Mouse (Mus musculus) cerebellum, postnatal 25 days (tissue): ENCODE data around the gene L2hgdh.

Source experiments
- DNase-seq, 2 experiments: peaks; one replicate each; pipeline ENCODE4 v3.0.0; 2021; ENCODE audit warnings: mixed read lengths in 2 of 2

Gene L2hgdh

DNA sequence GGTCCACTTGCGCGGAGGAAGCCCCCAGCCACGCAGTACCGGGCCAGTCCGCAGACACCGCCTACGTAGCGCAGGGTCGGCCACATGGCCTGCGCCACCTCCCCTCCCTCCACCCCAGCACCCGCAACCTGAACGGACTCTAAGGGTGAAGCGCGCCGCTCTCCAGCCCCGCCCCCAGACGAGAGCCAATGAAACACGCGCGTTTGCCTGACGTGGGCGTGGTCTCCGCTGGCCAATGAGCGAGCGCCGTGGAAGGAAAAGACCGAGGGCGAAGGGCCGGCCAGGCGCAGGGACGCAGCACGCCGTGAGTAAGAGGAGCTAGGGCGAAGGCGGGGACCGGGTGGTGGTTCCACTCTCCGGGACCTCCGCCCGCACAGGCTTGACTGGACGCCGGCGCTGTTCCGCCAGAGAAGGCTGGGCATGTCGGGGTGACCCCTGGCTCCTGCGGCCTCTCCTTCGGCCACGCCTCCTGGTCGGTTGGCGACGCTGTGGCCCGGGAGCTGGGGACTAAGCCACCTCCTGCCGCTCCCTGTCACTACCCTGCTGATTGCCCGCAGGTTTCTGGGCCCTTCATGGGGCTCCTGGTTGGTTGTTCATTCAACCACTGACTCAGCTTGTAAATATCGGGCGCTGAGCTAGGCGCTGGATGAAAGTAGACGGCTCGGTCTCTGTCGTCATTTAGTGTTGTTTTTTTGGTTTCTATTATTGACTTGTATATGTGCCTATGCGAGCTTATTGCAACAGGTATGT is at the start of gene L2hgdh, which contains the start of gene Atp5s:
Gene L2hgdh, minus strand, starts transcription at position 163 of the 750 bp plus-strand sequence.
Gene Atp5s, plus strand, starts transcription at position 240 of the 750 bp plus-strand sequence.
- DNase-seq, result peak; percentile 97 to 98

DNA sequence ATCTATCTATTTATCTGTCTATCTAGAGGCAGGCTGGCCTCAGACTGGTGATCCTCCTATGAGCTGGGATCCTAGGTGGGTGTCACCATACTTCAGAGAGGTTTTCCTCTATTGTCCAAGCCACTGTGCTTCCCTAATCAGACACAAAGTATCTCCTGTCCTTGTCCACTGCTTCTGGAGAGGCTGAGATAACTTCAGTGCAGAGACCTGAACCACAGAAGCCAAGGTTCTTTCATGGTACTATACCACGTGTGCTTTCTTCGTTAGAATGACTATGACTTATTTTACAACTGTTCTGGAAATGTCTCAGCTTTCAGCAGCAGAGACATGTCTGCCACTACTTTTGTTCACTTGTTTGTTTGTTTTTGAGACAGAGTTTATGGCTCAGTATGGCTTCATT is 44.2 kb upstream of the L2hgdh start:
- DNase-seq, result no peak

DNA sequence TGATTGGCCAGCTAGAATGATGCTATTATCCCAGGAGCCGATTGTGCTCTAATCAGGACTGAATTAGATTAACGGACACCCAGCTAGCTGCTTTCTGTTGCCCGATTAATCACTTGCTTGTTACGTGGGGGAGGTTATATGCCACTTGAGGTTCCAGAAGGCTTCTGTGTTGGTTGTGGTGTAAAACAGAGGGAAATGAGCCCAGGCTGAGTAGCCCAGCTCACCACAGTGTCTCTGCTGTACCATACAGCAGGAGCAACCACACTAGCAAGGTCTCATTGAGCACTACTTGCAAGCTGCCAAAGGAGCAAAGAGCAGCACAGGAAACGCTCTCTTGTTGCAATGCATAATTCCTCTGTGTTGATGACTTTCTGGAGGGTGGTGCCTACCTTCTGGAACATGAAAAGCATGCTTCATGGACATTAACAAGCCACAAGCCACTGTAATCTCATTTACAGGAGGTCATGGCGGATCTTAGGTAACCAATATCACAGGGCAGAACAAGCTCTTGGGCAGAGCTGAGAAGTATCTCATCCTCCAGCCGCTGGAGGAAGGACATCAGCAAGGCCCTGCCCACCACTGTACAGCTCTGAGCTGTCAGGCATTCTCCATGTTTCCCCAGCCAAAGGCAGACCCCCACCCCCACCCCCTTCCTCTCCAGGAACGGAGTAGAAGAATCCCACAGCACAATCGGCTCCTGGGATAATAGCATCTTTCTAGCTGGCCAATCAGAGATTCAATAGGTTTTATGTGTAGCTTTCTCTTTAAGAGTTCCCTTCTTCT is 43.0 kb upstream of the L2hgdh start:
- no peak for DNase-seq

DNA sequence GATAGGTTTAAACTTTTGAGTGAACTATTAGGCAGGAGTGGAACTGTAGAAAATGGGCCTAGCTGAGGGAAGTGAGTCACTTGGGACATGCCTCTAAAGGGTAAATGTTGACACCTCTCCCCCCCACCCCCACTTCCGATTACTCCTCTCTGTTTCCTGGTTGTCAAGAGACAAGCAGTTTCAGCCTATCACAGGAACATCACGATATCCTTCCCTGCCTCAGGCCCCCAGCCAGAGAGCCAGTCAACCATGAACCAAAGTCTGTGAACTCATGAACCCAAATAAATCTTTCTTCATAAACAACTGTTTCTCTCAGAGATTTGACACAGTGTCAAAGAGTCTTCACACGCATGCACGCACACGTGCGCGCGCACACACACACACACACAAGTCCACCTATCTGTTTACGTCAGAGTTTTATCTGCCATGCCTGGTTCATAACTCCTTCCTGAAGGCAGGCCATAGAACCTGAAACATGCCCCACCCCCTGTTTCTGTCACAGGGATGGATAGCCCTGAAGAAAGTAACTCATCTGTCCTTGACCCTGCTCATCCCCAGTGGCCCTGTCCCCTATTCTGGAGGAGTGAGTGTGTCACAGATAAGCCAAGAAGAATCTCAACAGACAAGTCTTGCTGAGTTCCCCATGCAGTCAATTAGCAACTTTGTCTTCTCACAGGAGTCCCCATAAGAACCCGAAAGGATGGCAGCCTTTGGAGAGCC is 41.7 kb upstream of the L2hgdh start:
- no peak for DNase-seq

DNA sequence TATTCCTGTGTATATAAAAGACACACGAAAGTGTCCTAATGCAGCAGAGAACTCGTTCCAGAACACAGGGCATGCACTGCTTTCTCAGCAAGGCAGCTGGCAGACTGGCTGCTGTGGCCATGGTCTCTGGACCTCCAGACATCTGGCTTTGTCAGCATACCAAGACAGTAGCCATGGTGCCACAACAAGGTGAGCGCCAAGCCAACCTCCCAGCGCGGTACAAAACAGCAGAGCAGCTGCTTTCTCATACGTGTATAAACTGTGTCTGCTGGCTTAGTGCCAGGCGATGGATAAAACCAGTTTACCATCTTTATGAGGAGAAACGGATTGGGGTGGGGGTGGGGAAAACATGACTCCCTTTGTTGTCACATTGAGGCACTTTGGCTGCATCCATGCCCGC is 40.9 kb upstream of the L2hgdh start:
- DNase-seq, result no peak

DNA sequence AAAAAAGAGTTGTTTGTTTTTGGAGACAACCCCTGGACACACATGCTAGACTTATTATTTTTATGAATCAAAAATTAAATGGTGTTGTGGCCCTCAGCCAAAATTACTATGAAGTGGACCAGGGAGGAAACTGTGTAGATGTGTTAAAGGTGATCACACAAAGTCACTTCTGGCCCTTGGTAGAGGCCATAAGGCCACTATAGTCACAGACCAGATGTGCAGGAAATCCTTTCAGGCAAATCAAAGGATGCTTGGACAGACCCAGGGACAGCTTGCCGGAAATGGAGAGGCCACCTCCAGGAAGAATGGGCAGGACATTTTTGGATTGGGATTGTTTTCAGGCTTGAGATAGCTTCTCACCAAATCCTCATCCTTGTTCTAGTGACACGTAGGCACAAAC is 36.9 kb upstream of the L2hgdh start:
- no peak for DNase-seq

DNA sequence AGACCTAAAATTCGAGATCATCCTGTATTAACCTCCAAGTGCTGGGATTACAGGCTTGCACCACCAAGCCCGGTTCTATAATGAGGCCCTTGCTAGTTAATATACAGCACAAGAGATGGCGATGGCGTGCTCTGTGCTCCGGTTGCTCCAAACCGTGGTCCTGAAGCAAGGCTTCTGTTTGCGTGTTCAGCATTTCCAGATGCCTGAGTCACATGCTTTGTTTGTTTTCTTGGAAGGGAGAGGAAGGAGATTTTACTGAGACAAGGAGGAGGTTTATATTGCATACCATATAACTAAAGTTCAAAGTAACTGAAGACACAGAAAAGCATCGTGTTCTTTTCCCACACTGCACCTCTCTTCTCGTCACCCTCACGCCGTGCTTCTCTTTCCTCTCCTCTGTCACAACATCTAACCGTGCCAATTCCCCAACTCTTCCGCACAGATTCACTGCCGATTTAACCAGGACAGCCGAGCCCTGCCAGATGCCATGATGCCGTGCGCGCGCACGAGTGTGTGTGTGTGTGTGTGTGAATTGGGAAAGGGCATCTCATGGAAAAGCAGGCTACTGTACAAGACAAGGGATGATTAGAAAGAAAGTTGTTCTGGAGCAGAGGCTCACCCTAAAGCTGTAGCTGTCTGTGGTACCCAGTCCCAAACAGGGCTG is 36.2 kb upstream of the L2hgdh start:
- no peak for DNase-seq

DNA sequence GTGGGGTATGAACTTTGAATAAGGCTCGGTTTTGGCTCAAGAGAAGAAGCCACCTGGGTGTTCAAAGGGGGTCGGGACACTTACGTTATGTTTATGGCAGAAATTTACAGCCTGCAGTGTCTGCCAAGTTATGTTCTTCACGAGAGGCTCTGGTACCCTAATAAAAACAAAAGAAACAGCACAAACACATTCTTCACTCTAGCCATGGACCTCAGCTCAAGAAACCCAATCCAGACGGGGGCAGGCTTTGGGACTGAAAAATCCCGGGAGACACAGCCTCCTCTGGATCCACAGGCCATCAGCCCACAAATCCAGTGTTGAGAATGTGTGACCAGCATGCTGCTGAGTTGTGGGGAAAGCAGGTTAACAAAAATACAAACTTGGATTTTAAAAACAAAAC is 35.3 kb upstream of the L2hgdh start:
- no peak for DNase-seq

DNA sequence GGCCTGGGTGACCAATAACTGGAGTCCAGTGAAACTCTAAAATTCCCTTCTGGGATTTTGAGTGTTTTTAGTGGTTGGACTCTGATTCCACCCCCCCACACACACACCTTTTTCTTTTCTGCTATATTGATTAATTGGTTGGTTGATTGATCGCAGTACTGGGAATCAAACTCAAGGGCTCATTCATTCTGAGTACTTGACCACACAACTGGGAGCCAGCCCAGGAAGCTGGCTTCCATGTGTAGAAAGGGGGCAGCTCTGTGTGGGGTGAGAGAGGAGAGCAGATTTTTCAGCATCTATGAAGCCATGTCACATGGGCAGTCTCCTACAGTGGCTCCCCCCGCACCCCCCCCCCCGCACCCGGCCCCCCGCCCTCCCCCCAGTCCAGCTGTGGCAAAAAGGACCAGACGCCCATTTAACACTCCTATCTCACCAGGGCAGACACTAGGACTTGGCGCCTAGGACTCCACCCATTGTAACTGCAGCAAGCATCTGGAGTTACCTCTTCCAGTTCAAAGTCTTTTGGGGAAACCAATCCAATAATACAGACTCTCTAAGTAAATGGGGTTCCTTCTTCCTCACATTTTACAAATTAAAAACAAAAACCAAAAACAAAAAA is 34.7 kb upstream of the L2hgdh start:
- no peak for DNase-seq

DNA sequence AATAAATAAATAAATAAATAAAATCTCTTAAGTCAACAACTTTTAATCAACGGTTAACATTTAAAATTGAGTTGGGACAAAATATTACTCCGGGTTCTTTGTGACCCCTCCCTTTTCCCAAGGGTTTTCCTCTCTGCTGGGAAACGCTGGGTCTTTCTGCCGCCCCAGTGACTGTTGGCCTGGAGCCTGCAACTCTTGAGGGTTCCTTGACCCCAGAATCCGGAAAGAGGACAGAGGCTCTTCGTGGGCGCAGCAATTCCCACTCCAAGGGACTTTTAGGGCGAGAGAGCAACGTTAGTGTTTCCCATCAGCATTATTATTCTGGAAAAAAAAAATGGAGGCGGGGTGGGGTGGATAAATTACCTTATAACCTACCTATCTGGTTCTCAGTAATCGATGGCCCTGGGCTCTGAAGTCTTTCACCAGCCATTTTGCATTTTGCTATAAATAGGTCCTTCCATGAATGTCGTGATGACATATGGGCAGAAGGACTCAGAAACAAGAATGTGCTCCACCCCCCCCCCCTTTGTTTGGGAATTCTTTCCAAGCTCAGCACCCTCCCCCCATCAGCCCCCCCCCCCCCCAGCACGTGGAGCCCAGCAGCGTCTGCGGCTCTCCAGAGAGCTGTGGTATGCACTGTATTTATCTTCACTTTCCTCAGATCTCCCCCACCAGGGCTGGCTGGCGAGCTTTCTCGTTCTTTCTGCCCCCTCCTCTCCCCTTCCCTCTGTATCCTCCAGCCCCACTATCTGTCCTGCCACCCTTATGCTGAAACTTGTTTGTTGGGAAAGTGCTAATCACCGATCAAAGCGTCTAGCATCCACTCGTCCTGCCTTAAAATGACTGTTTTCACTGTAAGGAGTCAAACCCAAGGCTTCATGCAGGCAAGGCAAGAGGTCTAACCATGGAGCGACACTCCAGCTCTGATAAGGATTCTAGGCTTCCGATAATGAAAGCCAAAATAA is 33.8 kb upstream of the L2hgdh start:
- DNase-seq, result peak; percentile 29 to 37

DNA sequence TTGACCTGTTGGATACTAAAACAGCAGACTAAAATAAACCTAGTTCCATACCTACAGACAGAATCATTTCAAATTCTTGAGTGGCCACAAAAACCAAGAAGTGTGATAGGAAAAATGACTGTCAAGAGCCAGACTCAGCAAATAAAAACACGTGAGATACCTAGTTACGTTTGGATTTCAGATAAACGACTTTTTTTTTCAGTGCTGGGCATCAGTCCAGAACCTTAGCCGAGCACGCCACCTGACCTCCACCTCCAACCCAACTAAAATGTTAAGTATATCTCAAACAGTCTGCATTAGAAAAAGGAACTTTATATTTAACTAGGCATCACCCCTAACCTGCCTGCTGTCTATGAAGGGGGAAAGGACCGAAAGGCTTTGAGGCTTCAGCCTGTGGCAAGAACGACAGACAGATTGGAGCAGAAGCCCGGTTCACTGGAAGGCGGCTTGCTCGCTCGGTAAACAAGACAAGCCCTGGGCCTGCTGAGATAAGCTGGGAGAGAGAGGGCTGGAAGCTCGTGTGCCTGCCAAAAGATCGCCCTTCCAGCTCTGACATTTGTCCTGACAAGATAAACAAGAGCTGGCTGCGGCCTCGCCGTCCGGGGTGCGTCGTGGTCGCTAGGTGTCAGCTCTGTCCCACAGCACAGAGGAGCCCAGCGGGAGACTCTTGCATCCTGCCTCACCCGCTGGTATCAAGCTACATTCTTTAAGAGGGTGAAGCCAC is 32.9 kb upstream of the L2hgdh start:
- peak; percentile 87 to 91 for DNase-seq

DNA sequence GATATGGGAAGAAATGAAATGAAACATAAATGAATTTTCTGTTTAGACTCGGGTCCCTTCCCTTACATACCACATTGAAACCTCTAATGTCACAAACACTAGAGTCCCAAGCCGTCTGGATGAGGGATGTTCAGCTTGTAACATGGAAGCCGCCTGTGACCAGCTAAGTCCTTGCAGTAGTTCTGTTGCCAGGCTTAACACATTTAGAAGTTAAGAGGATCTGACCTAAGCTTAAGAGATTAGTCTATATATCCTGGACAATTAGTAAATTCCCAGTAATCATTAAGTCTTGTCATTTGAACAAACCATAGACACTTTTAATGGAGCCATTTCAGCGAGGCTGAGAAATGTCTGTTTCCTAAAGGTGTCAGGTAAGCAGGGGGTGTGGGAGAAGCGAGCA is 31.3 kb upstream of the L2hgdh start:
- no peak for DNase-seq

DNA sequence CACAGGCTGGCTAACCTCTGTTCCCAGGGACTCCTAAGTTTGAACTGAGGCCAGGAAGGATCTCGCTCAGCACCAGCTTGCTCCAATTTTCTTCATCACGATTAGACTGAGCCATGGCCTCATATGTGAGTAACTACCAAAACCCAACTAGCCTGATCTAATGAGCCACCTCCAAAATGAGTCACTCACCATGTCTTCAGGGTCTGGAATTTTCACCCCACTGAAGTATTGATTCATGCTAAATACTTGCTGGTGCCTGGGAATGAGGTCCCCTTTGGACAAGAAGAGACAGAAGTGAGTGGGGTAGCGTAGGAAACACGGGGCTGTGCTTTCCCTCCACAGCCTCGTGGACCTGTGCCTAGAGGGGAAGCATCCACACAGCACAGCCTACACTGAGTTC is 29.3 kb upstream of the L2hgdh start:
- DNase-seq, result no peak

DNA sequence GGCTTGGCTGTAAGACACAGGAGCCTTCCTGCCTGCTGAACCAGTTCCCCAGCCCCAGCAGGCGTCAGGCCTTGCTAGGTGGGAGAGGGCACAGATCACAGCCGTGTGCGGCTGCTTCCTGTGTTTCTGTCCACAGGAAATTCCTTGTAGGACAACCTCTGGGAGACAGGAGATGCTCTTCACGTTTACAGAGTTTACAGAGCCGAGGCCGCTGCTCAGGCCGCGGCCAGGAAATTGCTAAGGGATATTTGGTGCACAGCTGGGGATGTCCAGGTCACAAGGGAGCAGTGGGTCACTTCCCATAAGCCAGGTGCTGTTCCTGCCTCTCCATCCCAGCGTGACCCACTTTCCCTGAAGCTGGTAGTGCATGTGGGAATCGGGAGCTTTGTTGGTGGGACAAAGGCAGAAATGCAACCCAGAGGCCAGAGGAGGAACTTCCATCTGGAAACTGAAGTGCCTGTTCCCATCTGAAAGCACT is 27.2 kb upstream of the L2hgdh start:
- no peak for DNase-seq

DNA sequence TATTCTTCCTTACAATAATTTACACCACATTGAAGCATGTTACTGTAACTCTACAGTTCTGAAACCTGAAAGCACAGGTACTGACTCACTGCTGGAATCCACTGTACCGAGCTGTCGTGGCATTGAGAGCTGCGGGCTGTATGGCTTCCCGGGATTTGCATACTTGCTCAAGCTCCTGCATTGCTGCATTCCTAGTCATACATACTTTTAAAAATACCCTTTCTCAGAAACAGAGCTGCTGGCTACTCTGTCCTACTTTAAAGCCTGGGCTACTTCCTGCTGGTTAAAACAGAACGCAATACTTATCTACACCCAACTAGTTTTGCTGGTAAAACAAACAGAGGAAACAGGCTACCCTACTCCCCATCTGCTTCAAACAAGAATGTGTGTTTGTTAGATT is 19.5 kb upstream of the L2hgdh start:
- DNase-seq, result no peak

DNA sequence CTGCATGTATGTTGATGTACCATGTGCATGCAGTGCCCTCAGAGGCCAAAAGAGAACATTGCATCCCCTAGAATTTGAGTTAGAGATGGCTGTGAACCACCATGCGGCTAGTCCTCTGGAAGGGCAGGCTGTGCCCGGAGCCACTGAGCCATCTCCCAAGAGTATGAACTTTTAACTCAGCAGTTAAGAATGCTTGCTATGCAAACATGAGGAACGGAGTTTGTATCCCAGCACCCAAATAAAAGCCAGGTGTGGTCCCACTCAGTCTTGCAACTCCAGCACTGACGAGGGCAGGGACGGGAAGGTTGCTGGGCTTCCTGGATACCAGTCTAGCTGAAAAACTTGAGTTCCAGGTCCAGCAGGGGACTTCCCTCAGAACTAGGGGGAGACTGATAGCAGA is 17.3 kb upstream of the L2hgdh start:
- DNase-seq, result no peak

DNA sequence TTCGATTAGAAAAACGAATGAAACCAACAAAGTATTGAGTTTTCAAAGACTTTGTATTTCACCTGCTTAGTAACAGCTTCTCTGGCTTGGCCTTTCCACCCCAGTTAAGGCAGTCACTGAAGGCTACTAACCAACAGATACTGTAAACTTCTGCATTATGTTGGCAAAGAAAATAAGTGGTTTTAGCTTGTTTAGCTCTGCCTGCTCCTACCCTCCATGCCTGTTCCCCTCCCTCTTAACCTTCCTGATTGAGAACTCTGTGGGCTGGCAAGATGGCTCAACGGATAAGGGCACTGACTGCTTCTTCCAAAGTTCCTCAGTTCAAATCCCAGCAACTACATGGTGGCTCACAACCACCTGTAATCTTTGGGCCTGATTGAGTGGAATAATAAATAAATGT is 9.2 kb upstream of the L2hgdh start:
- no peak for DNase-seq

DNA sequence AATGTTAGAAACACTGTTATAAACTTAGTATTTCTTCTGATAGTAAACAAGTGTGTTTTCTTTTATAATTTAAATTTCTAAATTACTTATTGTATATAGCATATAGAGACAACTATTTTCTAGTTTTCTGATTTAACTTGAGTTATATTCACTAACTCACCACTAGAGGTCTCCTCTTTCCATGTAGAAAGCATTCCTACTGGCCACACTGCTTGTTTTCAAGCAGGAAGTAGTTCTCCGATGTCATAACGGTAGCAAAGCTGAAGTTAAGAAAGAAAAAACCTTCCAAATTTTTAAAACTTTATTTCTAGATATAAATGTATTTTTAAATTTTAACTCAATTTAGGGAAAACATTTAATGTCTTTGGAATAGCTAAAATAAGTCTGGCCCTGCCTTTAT is 8.8 kb upstream of the L2hgdh start:
- DNase-seq, result no peak

DNA sequence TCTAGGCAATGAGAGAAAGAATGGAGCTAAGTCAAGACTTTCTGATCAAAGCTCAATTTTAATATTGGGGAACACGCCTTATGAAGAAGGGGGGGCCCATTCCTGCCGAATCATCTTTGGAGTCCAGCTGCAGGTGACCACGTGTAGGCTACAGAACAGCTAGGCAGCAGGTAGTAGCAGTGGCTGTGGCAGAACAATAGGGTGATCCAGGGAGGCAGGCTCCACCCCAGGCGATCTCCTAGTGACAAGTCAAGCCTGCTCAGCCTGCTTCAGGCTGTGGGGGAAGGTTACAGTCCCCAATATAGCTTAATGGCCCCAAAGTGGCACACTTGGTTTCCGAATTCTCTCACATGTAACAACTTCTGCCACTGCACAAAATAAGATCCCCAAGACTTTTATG is 7.5 kb upstream of the L2hgdh start:
- DNase-seq, result no peak

DNA sequence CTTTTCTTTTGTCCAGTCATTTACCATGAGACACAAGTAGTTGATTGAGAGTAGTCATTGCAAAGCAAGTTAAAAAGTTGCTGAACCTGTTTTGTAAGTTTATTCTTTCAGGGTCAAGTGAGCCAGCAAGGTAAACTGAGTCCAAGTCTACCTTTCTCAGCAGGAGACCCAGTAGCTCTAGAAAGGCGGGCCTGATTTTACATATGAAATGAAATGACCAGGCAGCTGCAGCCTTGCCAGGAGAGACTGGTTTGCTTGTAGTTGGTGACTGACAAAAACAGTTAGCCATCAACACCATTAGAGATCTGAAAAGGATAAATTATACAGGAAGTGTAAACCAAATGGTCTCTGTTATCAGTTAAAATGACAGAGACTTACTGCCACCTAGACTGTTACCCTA is 5.6 kb upstream of the L2hgdh start:
- no peak for DNase-seq

DNA sequence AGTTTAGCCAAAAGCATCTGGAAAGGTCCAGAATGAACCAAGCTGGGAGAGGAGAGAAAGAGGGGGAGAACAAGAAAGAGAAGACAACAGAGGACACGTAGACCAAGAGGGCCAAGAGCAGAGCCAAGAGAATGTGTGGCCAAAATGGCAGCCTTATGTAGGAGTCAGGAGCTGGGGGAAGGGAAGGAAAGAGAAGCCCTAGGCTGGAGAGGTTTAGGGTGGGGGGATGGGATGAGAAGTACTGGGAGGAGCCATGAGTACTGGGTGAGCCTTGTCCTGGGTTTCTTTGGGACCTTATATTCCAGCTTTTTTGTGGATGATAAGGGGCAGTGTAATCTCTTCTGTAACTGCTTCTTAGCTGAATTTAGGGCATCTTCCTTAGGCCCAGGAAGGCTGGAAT is 4.6 kb upstream of the L2hgdh start:
- no peak for DNase-seq
